Mouse (Mus musculus): ENCODE measurements at regions not wholly inside any gene's neighbourhood (a gene's known extent, or its start where the extent isn't known, plus 50 kb on each side); places are given as distances from the start of the nearest gene placed in this dataset.

DNA sequence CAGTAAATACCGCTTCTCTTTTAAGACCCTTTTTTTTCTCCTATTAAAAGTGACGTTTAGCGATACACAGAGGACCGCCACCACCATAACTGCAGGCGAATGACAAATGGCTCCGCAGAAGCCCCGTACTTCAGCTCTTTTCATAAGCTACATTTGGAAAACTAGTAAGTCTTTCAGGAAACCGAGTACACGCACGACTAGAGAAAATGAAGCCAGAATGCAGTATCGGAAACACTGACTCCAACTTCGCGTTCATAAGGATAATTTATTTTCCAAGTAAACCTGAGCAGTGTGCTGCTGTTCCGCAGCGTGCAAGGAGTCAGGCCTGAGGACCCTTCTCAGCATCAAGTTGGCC lies 529.2 kb upstream of the Adgrl2 start:
- Histone ChIP-seq H3K9me3 (peaks cover 18% of the 10 kb centered on the region), H3K36me3 (replicated peaks; ENCODE audit: low read length) (no peaks in the 10 kb centered on the region), H3K27me3 (replicated peaks) (peaks cover 13% of the 10 kb centered on the region), H3K4me1 (no peaks in the 10 kb centered on the region), H3K4me3 (replicated peaks) (no peak overlapping the region)
- TF ChIP-seq GATA1 (IDR thresholded peaks at IDR 0.05; ENCODE audit: borderline replicate concordance, low read length) = no peak
- no peak for TF ChIP-seq FLI1 (IDR thresholded peaks at IDR 0.05; ENCODE audit: low read length)

DNA sequence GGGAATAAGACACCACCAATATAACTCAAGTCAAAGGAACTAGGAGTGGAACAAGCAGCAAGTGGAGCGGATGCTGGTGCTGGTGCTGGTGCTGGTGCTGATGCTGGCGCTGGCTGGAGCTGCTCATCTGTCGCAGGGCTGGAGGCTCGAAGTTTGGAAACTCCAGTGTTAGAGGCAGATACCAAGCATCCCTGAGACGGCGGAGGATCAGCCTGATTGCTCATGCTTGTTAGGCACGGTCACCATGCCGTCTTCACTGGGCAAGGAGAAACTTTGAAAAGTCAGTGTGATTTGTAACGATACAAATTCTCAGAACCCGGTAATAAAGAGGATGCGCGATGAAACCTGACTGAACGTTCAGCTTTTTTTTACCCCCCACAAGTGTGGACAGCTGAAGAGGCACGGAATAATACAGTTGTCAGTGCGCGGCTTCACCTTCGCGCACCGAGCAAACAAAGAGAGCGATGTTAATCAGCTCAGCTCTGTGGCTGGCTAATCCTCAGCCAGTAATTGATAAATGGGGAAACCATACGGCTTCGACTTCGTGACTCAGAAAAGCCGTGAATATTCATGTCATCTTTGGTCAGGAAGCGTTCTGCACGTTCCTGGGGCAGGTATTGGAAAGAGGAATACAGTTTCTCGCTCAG lies 528.7 kb upstream of the Adgrl2 start:
- peaks cover 13% of the 10 kb centered on the region for H3K27me3 ChIP-seq (replicated peaks)
- H3K4me3 ChIP-seq (replicated peaks) = no peak overlapping the region
- peaks cover 18% of the 10 kb centered on the region for H3K9me3 ChIP-seq

DNA sequence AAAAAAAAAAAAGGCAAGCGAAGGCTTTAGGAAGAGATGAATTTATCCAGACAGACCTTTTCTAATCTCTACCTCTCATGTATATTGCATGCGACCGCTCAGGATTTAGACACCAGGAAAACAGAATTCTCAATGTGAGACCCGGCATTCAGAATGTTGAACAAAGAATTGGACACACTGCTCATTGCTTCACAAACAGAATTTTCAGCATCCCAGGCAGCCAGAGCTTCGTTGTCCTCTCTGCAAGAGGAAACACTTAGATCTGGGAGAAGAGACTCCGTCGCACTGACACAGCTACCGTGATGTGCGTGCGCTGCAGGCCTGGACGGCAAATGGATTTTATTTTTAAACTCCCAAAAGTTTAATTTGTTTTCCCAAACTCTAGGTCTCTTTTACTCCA lies 527.2 kb upstream of the Adgrl2 start:
- no peak for TF ChIP-seq GATA1 (IDR thresholded peaks at IDR 0.05; ENCODE audit: borderline replicate concordance, low read length)
- TF ChIP-seq FLI1 (IDR thresholded peaks at IDR 0.05; ENCODE audit: low read length) = no peak
- peaks cover 18% of the 10 kb centered on the region for H3K9me3 ChIP-seq
- H3K4me1 ChIP-seq = no peaks in the 10 kb centered on the region
- H3K36me3 ChIP-seq (replicated peaks; ENCODE audit: low read length) = no peaks in the 10 kb centered on the region
- H3K27me3 ChIP-seq (replicated peaks) = peaks cover 13% of the 10 kb centered on the region
- no peak overlapping the region for H3K4me3 ChIP-seq (replicated peaks)

More for the DNA sequence above, 528.7 kb upstream of the Adgrl2 start:
- TF ChIP-seq GATA1 (IDR thresholded peaks at IDR 0.05; ENCODE audit: borderline replicate concordance, low read length) (no peak), FLI1 (IDR thresholded peaks at IDR 0.05; ENCODE audit: low read length) (no peak)
- H3K36me3 ChIP-seq (replicated peaks; ENCODE audit: low read length) = no peaks in the 10 kb centered on the region
- no peaks in the 10 kb centered on the region for H3K4me1 ChIP-seq

DNA sequence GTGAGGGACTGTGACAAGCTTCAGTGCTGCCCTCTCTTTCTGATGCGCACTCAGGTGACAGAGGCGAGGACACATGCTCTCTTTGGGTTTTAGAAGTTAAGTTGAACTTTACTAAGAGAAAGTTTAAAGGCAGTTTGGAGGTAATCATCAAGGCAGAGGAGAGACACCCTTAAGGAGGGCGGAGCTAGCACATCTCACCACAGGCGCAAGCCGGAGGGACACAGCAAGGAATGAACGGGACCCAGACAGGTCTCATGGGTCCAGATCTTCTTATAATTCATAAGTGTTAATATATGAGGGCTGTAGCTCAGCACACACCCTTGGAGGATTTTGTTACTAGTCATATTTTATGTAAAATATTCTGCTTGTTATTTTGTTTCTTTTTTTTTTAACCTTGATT lies 518.8 kb upstream of the Adgrl2 start:
- Histone ChIP-seq H3K4me3 (replicated peaks) (no peak overlapping the region), H3K9me3 (peaks cover 10% of the 10 kb centered on the region), H3K4me1 (no peaks in the 10 kb centered on the region), H3K27me3 (replicated peaks) (no peaks in the 10 kb centered on the region), H3K36me3 (replicated peaks; ENCODE audit: low read length) (no peaks in the 10 kb centered on the region)
- no peak for TF ChIP-seq FLI1 (IDR thresholded peaks at IDR 0.05; ENCODE audit: low read length)
- TF ChIP-seq GATA1 (IDR thresholded peaks at IDR 0.05; ENCODE audit: borderline replicate concordance, low read length) = no peak

DNA sequence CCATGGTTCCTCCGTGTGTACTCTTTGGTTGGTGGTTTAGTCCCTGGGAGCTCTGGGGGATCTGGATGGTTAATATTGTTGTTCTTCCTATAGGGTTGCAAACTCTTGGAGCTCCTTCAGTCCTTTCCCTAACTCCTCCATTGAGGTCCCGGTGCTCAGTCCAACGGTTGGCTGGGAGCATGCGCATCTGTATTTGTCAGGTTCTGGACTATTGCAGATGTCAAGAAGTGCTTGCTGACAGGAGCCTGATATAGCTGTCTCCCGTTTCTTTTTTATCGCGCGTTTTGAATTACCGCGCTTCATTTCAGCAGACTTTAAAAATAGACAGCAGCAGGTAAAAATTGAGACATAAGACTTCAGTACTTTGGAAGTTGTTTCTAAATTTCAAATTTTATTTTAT lies 518.3 kb upstream of the Adgrl2 start:
- no peak overlapping the region for H3K4me3 ChIP-seq (replicated peaks)
- no peaks in the 10 kb centered on the region for H3K4me1 ChIP-seq
- peaks cover 11% of the 10 kb centered on the region for H3K9me3 ChIP-seq
- H3K27me3 ChIP-seq (replicated peaks) = no peaks in the 10 kb centered on the region
- TF ChIP-seq FLI1 (IDR thresholded peaks at IDR 0.05; ENCODE audit: low read length) (no peak), GATA1 (IDR thresholded peaks at IDR 0.05; ENCODE audit: borderline replicate concordance, low read length) (no peak)
- H3K36me3 ChIP-seq (replicated peaks; ENCODE audit: low read length) = no peaks in the 10 kb centered on the region

DNA sequence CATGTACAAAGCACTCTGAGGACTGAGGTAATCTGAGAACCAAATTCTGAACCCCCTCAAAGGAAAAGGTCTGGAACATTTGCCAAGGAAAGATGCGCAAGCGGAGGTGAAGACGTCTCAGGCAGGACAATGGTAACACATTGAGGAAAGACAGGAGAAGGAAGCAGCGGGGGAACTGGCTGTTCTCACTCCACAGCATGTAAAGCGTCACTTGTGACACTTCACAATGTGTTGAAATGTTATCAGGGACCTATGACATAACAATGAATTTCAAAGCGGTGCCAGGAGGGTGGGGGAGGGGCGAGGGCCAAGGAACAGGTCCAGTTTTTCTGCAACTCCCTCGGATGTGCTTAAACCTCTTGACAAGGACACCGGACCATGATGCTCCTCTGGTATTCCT lies 515.3 kb upstream of the Adgrl2 start:
- H3K9me3 ChIP-seq = peaks cover 10% of the 10 kb centered on the region; the same call in 1 of the 2 replicates
- no peaks in the 10 kb centered on the region for H3K36me3 ChIP-seq (replicated peaks; ENCODE audit: low read length)
- no peaks in the 10 kb centered on the region for H3K27me3 ChIP-seq (replicated peaks)
- H3K4me3 ChIP-seq (replicated peaks) = no peak overlapping the region
- no peaks in the 10 kb centered on the region for H3K4me1 ChIP-seq
- TF ChIP-seq GATA1 (IDR thresholded peaks at IDR 0.05; ENCODE audit: borderline replicate concordance, low read length) = no peak
- no peak for TF ChIP-seq FLI1 (IDR thresholded peaks at IDR 0.05; ENCODE audit: low read length)

DNA sequence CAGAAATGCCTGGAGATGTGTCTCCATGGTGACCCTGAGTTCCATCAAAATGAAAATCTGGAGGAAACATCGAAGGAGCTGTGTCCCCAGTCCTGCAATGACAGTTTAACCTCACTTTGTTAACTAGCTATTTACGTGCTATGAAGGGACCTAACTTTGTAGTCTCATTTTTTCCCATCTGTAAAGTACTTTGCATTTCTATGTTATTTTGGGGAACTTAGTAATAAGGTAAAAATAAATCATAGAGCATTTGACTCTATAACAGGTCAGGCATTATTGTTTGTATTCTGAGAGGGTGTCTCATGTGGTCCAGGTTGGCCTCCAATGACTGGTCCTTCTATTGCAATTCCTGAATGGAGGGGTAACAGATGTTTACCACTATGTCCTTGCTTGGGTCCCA lies 513.6 kb upstream of the Adgrl2 start:
- no peaks in the 10 kb centered on the region for H3K4me1 ChIP-seq
- H3K4me3 ChIP-seq (replicated peaks) = no peak overlapping the region
- no peak for TF ChIP-seq GATA1 (IDR thresholded peaks at IDR 0.05; ENCODE audit: borderline replicate concordance, low read length)
- no peak for TF ChIP-seq FLI1 (IDR thresholded peaks at IDR 0.05; ENCODE audit: low read length)

DNA sequence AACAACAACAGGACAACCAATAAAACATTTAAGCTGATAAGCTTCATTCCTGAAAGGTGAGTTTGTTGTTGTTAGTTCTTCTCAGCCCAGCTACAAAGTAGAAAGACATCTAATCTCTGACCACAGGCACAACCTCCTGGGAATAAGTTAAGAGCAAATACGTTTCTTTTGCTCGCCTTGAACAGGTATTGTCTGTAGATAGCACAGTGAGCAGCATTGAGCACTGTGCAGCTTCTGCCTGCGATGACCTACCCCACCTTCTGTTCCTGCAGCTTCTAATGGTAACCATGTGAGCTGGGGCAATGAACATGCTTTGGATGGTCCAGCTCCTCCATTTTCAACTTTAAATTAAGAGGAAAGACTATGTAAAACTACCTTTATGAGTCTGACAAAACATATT lies 509.8 kb upstream of the Adgrl2 start:
- TF ChIP-seq GATA1 (IDR thresholded peaks at IDR 0.05; ENCODE audit: borderline replicate concordance, low read length) (no peak), FLI1 (IDR thresholded peaks at IDR 0.05; ENCODE audit: low read length) (no peak)
- Histone ChIP-seq H3K4me1 (no peaks in the 10 kb centered on the region), H3K36me3 (replicated peaks; ENCODE audit: low read length) (no peaks in the 10 kb centered on the region), H3K4me3 (replicated peaks) (no peak overlapping the region), H3K27me3 (replicated peaks) (no peaks in the 10 kb centered on the region), H3K9me3 (peaks cover 3% of the 10 kb centered on the region; the same call in 1 of the 2 replicates)

More for the DNA sequence above, 513.6 kb upstream of the Adgrl2 start:
- no peaks in the 10 kb centered on the region for H3K27me3 ChIP-seq (replicated peaks)
- peaks cover 10% of the 10 kb centered on the region; the same call in 1 of the 2 replicates for H3K9me3 ChIP-seq
- H3K36me3 ChIP-seq (replicated peaks; ENCODE audit: low read length) = no peaks in the 10 kb centered on the region

DNA sequence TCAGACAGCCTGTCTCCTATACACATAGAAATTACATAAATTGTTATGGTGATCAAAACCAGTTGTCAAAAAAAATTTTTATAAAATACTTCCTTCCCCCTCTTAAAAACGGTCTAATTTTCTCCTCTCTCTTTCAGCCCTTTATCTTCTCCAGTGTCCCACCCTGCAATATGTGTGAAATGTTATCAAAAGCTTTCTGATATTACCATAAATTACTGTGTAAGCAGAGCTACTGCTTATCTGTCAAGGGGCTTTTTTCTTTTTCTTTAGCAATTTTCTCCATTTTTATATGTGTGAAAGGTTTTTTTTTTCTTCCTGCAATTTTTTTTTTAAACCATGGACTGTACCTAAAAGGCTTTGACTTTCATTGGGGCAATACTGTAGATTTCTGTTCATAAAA lies 508.4 kb upstream of the Adgrl2 start:
- peaks cover 3% of the 10 kb centered on the region; the same call in 1 of the 2 replicates for H3K9me3 ChIP-seq
- H3K4me1 ChIP-seq = no peaks in the 10 kb centered on the region
- no peaks in the 10 kb centered on the region for H3K27me3 ChIP-seq (replicated peaks)
- no peaks in the 10 kb centered on the region for H3K36me3 ChIP-seq (replicated peaks; ENCODE audit: low read length)
- H3K4me3 ChIP-seq (replicated peaks) = no peak overlapping the region
- no peak for TF ChIP-seq GATA1 (IDR thresholded peaks at IDR 0.05; ENCODE audit: borderline replicate concordance, low read length)
- TF ChIP-seq FLI1 (IDR thresholded peaks at IDR 0.05; ENCODE audit: low read length) = no peak

DNA sequence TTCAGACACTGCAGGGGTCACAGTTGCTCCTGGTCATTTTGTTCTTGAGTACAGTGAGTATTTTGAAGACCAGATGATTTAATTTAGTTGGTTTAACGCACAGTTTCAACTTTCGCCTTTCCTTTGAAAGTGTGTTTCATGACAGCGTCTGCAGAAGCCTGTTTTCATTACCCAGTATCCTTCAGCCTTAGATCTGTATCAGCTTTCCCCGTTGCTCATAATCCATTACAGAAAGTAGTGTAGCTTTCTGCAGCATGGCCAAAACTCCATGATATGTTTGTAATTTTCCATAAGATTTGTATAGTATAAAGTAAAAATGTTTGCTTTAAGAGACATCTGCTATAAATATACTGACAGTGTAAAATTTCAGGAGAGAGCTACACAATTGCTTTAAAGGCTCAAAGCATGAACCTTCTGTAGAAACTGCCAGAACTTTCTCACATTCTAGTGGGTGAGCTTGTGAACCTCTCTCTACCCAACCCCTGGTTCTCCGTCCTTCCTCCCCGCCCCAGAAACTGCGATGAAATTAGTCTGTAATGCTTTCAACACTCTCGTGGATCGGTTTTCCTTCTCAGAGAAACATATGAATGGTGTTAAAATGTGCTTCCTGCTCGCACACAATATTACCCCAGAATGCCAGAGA lies 506.6 kb upstream of the Adgrl2 start:
- Histone ChIP-seq H3K9me3 (no peaks in the 10 kb centered on the region), H3K4me3 (replicated peaks) (peak overlapping the region; percentile 9), H3K4me1 (no peaks in the 10 kb centered on the region), H3K36me3 (replicated peaks; ENCODE audit: low read length) (no peaks in the 10 kb centered on the region), H3K27me3 (replicated peaks) (no peaks in the 10 kb centered on the region)
- no peak for TF ChIP-seq FLI1 (IDR thresholded peaks at IDR 0.05; ENCODE audit: low read length)
- TF ChIP-seq GATA1 (IDR thresholded peaks at IDR 0.05; ENCODE audit: borderline replicate concordance, low read length) = no peak

Measured in megakaryocyte, embryonic 14.5 days (primary cell).